Mouse (Mus musculus) spleen, postnatal 14 days (tissue): Measurements from ENCODE around the gene Exoc8.

ENCODE experiments used
- DNase-seq, 2 experiments: peaks; one replicate each; pipeline ENCODE4 v3.0.0; 2021 to 2022; ENCODE audit warnings: low spot score in 2 of 2

The Exoc8 gene

DNA sequence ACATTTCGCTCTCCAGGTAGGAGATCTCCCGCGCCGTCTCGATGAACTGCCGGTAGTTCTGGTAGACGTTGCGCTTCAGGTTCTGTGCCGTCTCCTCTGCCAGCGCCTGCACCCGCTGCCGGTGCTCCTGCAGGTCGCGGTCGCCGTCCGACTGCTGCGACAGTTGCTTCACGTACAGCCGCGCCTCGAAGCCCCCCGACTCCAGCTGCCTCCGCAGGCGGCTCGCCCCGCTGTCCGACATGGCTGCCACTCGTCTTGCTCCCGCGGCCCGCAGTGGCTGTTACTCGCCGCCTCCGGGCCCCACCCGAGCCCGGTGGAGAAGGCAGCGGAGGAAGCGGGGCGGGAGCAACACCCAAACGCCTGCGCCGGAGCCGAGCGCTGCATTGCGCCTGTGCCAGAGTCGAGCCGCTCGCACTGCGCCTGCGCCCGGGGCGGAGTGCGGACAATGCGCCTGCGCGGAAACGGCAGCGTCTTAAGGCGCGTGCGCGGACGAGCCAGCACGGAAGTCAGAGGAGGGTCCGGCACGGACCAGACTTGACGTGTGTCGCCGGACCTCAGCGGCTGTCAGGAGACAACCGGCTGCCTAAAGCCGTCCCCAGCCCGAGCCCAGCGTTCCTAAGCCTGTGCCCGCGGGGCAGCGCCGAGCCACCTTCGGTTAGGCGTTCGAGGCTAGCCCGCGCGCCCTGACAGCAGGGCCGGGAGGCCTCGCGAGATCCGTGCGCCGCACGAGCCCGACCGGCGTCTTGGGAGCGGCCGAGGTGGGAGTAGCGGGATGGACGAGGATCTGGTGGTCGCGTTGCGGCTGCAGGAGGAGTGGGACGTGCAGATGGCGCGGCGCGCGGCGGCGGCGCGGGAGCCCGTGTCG, at the start of gene Exoc8, which contains the start of gene Sprtn:
TSS of gene Exoc8 (minus strand) at position 320 of the 865 bp plus-strand sequence.
TSS of gene Sprtn (plus strand) at position 501 of the 865 bp plus-strand sequence.
- DNase-seq, result peak; percentile 97 to 98

- no peak for DNase-seq
Measured at GRCm38 (mm10) chr8:124944406-124944805, 46.9 kb upstream of the Exoc8 start.

DNA sequence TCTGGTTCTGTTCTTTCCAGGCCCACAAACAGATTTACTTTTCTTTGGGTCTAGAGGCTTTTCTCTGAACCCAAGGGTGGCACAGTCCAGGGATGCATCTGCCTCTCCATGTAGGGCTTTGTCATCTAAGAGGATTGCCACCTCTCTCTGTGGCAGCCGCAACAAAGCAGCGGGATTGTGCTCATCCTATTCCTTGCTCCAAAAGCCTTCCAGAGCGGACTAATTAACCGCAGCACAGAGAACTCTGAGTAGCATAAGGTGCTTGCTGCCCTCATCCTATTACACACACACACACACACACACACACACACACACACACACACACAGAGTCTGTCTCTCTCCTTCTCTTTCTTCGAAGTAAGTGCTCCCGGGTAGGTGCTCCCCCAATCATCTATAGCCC, 46.3 kb upstream of the Exoc8 start:
- no peak for DNase-seq

GRCm38 (mm10) chr8:124937293-124937692, 39.8 kb upstream of the Exoc8 start:
- no peak for DNase-seq

DNA sequence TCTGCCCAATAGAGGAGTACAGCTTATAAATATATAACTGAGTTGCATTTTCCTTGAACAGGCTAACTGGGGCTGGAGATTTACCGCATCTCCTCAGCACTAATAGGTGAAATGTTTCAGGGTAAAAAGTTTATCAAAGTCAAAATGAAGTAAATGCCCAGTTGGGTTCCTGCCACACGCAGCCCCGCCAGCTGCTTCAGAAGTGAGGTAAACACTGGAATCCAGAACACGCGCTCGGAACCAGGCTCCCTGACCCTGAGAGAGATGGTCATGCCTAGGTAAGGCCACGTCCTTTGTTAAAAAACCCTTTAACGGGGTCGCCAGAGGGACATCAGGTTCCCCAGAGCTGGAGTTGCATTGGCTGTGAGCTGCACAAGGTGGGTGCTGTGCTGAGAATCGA, 39.2 kb upstream of the Exoc8 start:
- DNase-seq, result no peak

DNA sequence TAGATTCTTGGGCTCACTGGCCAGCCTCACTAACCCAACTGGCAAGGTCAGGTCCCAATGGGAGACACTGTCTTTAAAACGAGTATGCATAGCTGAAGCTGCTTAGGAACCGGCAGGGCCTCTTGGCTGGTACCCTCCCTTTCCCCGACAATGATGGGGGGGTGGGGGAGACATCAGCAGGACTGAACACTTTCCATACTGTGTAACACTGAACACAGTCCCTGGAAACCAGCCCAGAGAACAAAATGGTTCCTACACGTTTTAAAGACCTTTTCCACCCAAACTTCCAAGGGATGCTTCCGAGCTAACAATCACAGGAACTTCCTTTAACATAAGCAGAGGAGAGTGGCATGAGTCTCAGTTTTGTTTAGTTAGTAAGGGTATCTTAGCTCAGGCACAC, 37.6 kb upstream of the Exoc8 start:
- DNase-seq, result no peak

DNA sequence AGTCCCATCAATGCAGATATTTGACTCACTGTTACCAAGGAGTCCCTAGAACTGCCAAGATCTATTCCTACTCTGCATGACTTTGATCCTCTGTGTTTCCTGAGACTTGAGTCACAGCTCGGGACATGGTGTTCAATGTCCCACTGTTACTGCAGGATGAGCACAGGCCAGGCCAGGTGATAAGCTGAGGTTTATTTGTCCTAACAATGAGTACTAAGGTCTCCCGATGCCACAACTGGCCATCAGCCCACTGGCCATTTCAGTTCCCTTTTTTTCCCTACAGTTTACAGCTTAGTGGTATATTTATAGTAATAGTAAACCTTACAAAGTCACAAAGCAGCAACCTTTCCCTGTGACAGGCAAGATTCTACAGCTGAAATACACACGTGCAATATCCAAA, 34.9 kb upstream of the Exoc8 start:
- no peak for DNase-seq

DNA sequence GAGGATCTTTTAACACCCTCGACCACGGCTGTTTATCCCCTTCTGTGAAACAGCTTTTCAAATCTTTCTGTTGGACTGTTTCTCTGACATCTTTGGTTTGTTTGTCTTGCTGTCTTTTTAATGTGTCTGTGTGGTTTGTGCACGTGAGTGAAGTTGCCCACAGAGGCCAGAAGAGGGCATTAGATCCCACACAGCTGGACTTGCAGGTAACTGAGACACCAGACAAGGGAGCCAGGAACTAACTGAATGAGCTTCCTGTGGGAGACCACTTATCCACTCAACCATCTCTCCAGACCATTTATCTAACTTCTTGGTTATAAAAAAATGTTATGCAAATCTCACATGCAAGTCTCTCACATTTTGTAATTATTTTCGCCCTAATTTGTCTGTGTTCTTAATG, 33.1 kb upstream of the Exoc8 start:
- no peak for DNase-seq

- DNase-seq, result no peak
Measured at GRCm38 (mm10) chr8:124930086-124930485, 32.6 kb upstream of the Exoc8 start.

- no peak for DNase-seq
Measured at GRCm38 (mm10) chr8:124929006-124929405, 31.5 kb upstream of the Exoc8 start.

- no peak for DNase-seq
Measured at GRCm38 (mm10) chr8:124926351-124926771, 28.9 kb upstream of the Exoc8 start.

- DNase-seq, result no peak
Measured at GRCm38 (mm10) chr8:124925544-124926266, 28.2 kb upstream of the Exoc8 start.

DNA sequence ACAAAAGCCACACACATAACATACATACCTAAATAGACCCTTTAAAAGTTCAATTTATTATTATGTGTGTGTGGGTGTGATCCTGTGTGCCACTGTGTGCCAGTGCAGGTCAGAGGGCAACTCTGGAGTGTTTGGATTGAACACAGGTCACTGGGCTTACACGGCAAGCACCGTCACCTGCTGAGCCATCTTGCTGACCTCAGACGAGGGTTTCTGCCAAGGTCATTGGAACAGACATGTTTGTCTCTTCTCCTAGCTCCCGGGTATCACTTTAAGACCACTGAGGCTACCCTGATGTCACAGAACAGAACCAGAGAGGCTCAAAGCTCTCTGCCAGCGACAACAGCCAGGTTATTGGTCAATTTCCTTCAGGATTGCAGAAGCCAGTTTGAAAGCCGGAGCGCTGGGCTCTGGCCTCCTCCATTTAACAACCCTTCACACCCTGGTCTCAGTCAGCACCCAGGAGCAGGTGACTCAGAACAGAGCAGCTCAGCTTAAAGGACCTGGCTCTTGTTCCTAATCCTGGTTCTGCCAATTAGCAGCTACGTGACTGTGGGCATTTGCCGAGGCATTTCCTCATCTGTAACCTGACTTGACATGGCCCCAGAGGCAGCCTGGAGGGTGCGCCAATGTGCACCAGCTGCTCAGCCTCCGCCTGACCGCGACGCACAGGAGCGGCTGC, 26.6 kb upstream of the Exoc8 start:
- no peak for DNase-seq

- no peak for DNase-seq
Measured at GRCm38 (mm10) chr8:124922490-124923089, 25.1 kb upstream of the Exoc8 start.

- DNase-seq, result no peak
Measured at GRCm38 (mm10) chr8:124921369-124922279, 24.1 kb upstream of the Exoc8 start.

DNA sequence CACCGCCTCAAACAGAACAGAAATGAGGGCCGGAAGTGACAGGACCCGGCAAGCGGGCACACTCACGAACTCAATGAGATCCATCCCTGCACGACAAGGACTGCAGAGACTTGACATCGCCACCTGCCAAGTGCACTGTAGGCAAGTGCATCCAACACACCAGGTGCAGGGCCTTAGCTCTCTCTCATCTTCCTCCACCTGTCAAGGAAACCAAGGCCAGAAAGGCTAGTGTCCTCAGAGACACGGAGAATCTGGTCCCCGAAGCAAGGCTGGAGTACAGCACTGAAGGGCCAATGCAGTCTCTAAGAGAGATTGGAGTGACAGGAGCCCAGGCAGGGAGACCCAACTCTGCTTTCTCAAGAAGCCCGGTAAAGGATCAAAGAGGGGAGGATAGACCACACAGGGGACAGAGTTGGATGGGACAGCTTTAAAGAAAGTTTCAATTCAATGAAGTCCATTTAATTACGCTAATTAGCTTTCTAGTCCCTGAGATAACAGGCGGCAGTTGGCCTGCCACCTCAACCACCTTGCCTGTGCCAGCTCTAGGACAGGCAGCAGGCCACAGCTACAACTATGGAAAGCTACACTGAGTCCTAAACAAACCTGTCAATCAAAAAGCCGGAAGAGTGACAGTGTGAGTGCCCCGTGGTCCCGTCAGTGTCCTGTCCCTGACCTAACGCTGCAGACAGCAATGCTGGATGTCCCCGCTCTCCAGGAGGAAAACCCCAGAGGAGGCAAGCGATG, 20.4 kb upstream of the Exoc8 start:
- DNase-seq, result no peak

- no peak for DNase-seq
Measured at GRCm38 (mm10) chr8:124914061-124914460, 16.6 kb upstream of the Exoc8 start.

DNA sequence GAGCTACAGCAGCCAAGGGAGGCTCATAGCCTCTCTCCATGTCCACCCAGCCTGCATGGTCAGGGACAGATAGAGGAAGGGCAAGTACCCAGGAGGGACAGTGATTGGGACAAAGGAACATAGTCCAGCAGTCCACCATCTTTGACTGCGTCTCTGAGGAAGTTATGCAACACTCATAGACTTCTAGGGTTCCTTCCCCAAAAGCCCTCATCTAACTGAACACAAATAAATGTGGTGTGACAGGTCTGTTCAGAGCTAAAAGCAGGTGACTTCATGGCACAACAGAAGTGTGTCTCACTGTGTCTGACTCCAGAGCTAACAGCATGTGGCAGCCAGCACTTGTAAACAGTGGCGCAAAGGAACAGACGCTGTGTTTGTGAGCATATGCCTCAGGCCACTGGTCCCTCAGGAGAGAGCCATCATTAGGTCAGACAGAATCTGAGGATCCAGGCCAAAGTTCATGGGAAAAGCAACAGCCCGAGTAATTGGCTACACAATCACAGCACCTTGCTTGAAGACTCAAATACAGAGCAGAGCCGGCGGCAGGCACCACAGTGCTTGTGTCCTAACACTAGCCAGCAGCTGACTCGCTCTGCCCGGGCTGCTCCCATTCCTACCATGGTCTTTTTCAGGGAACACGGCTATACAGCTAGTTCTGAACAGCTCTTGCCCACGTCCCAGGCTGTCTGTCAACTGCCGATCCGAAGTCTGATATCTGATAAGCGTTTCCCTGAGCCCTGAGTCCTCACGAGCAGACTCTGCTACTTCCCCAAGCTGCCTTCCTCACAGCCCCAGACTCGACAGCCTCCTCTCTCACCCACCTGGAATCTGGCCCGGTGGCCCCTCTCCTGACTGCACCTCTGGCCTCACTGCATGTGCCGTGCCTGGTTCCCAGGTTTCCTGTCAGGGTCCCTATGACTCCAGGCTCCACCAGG, 14.7 kb upstream of the Exoc8 start:
- DNase-seq, result no peak

- DNase-seq, result no peak
Measured at GRCm38 (mm10) chr8:124910349-124910748, 12.8 kb upstream of the Exoc8 start.
